Mouse (Mus musculus) liver, embryonic 11.5 days (tissue): ENCODE measurements around the gene Prss33. TPM values are rescaled to one million over a fixed set of nuclear protein-coding genes. Genes with fewer than 3 reads are reported as not detected.
A peak's percentile ranks its signal among the peaks of the same experiment; 100 is the strongest.

ENCODE experiments used
- ATAC-seq: fragments of 200-750 bp; cut with Nextera tagmentation; replicated peaks from 2 replicates; pipeline ENCODE4 v1.8.0; 2017; ENCODE audit warnings: moderate number of reproducible peaks, mild to moderate bottlenecking, moderate TSS enrichment, moderate library complexity; ENCODE audit not compliant: low FRiP score
- DNase-seq: peaks from one replicate; pipeline ENCODE4 v3.0.0-alpha.2; 2017; ENCODE audit warnings: low spot score
- H3K27ac ChIP-seq: fragments of 300-500 bp; sonication (generic); 2 replicates; pipeline ENCODE4 v1.5.1; 2014; ENCODE audit warnings: mild to moderate bottlenecking, low read depth, low read length, control low read depth
- H3K27me3 ChIP-seq: fragments of 300-500 bp; sonication (generic); replicated peaks from 2 replicates; pipeline ENCODE4 v1.6.1; 2014; ENCODE audit warnings: low read length, mixed read lengths; ENCODE audit not compliant: control insufficient read depth, insufficient read depth
- H3K36me3 ChIP-seq: fragments of 300-500 bp; sonication (generic); 2 replicates; pipeline ENCODE4 v1.6.1; 2014; ENCODE audit warnings: mild to moderate bottlenecking, low read length, moderate library complexity, mixed read lengths; ENCODE audit not compliant: control insufficient read depth, insufficient read depth
- H3K4me1 ChIP-seq: fragments of 300-500 bp; sonication (generic); replicated peaks from 2 replicates; pipeline ENCODE4 v1.6.1; 2014; ENCODE audit warnings: low read length, mixed read lengths; ENCODE audit not compliant: control insufficient read depth, insufficient read depth
- H3K4me2 ChIP-seq: fragments of 300-500 bp; sonication (generic); 2 replicates; pipeline ENCODE4 v1.6.1; 2014; ENCODE audit warnings: mild to moderate bottlenecking, control low read depth, moderate library complexity
- H3K4me3 ChIP-seq: fragments of 300-500 bp; sonication (generic); 2 replicates; pipeline ENCODE4 v1.5.1; 2014; ENCODE audit warnings: low read depth, low read length, control low read depth
- H3K9ac ChIP-seq: fragments of 300-500 bp; sonication (generic); 2 replicates; pipeline ENCODE4 v1.6.1; 2014; ENCODE audit warnings: low read depth, low read length, control low read depth
- H3K9me3 ChIP-seq: fragments of 300-500 bp; sonication (generic); 2 replicates; pipeline ENCODE4 v1.6.1; 2016; ENCODE audit warnings: low read length, inconsistent platforms, mixed read lengths; ENCODE audit not compliant: control insufficient read depth
- WGBS: fragments of 180-500 bp; shearing (Covaris S2); extraction: QIAGEN DNeasy Blood & Tissue Kit; methylation state at CpG from one replicate; pipeline ENCODE4 v1.1.7; 2014; 5-methylcytosine and 5-hydroxymethylcytosine counted together
- polyA plus RNA-seq: library from polyadenylated mRNA; unstranded; fragments of >200 nt; fragmentation: Nextera tagmentation; extraction: Ambion mirVana; gene quantifications from 2 replicates; pipeline ENCODE4 v1.2.1, GENCODE M21; 2014

The Prss33 gene
- polyA plus RNA-seq, 1 experiment from 2014 or later = not detected

- WGBS = 93% methylated on average over 10 of the region's 10 CpGs
- no peak for ATAC-seq
Measured at GRCm38 (mm10) chr17:23801627-23802026, 34.2 kb downstream of the Prss33 start.

GRCm38 (mm10) chr17:23797316-23797715 is 38.5 kb downstream of the Prss33 start:
- H3K27me3 ChIP-seq = no peaks in the 10 kb centered on the region
- H3K4me2 ChIP-seq = no peak overlapping the region
- H3K27ac ChIP-seq = no peak overlapping the region
- 49% methylated on average over 7 of the region's 7 CpGs for WGBS
- no peak overlapping the region for H3K4me3 ChIP-seq
- no peak overlapping the region for H3K9ac ChIP-seq
- no peak for ATAC-seq
- H3K9me3 ChIP-seq = no peaks in the 10 kb centered on the region
- no peaks in the 10 kb centered on the region for H3K36me3 ChIP-seq
- no peaks in the 10 kb centered on the region for H3K4me1 ChIP-seq
- DNase-seq = no peak

More at GRCm38 (mm10) chr17:23801627-23802026, 34.2 kb downstream of the Prss33 start:
- no peaks in the 10 kb centered on the region for H3K9me3 ChIP-seq
- H3K27ac ChIP-seq = no peak overlapping the region
- H3K4me1 ChIP-seq = peaks cover 11% of the 10 kb centered on the region
- no peak overlapping the region for H3K4me3 ChIP-seq
- DNase-seq = no peak
- no peak overlapping the region for H3K9ac ChIP-seq
- H3K36me3 ChIP-seq = peaks cover 2% of the 10 kb centered on the region; the same call in 1 of the 2 replicates
- no peaks in the 10 kb centered on the region for H3K27me3 ChIP-seq
- peak overlapping the region; percentile 17 for H3K4me2 ChIP-seq

GRCm38 (mm10) chr17:23795323-23795722 is 40.5 kb downstream of the Prss33 start:
- WGBS = 91% methylated on average over 8 of the region's 8 CpGs
- no peaks in the 10 kb centered on the region for H3K36me3 ChIP-seq
- H3K9me3 ChIP-seq = no peaks in the 10 kb centered on the region
- no peak overlapping the region for H3K4me2 ChIP-seq
- no peak for DNase-seq
- no peak overlapping the region for H3K27ac ChIP-seq
- H3K4me3 ChIP-seq = no peak overlapping the region
- no peak overlapping the region for H3K9ac ChIP-seq
- peaks cover 8% of the 10 kb centered on the region; the same call in 1 of the 2 replicates for H3K4me1 ChIP-seq
- no peaks in the 10 kb centered on the region for H3K27me3 ChIP-seq
- no peak for ATAC-seq

GRCm38 (mm10) chr17:23791079-23791357 is 44.8 kb downstream of the Prss33 start:
- Histone ChIP-seq H3K4me1 (peaks cover 13% of the 10 kb centered on the region), H3K9ac (peak overlapping the region; percentile 91), H3K27me3 (no peaks in the 10 kb centered on the region), H3K27ac (peak overlapping the region; percentile 74; the same call in 1 of the 2 replicates), H3K4me3 (peak overlapping the region; percentile 55), H3K4me2 (peak overlapping the region; percentile 91), H3K9me3 (no peaks in the 10 kb centered on the region), H3K36me3 (no peaks in the 10 kb centered on the region)
- ATAC-seq (peak; percentile 16), DNase-seq (no peak)
- WGBS = 57% methylated on average over 2 of the region's 2 CpGs

DNA sequence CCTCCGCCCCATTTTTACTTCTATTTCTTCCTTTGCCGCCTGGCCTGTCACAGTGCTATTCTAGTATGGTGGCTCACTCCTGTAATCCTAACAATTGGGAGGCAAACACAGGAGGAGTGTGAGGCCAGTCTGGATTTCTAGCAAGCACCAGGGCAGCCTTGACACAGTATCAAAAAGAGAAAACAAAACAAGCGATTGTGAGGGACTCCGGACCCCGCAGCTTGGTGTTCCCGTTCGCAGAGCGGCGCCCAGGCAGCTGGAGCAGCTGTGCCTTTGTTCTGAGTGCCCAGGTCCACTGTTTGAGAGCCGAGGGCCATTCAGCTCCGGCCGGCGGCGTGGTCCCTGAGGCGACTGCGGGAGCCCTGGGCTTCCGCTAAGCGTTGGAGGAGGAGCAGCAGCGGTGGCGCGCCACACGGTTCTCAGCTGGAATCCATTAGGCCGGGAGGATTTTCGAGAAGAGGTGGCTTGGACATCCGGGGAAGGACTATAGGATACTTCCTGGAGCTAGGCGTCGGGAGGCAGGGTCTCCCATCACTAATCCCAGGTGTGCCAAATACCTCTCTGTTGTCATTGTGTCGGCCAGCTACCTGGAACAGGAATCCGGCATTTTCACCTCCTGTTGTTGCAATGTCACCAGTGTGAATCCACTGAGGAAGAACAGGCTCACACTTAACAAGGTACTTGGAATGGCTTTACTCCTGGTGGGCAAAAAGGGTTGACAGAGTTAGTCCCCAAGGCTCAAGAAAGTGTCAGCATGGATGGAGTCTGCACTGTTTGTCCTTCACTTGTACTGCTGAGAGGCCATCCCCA is 45.4 kb downstream of the Prss33 start, which contains the start of gene Srrm2:
Gene Srrm2, plus strand, starts transcription at position 264 of the 810 bp plus-strand sequence.
- Histone ChIP-seq H3K9ac (peak within 1 kb of the TSS; percentile 91), H3K36me3 (no peaks in the 10 kb centered on the region), H3K4me2 (peak within 1 kb of the TSS; percentile 91), H3K4me3 (peak within 1 kb of the TSS; percentile 55), H3K27me3 (no peaks in the 10 kb centered on the region), H3K4me1 (peaks cover 13% of the 10 kb centered on the region), H3K27ac (peak within 1 kb of the TSS; percentile 74), H3K9me3 (no peaks in the 10 kb centered on the region)
- 4% methylated on average over 29 of the region's 29 CpGs for WGBS
- peak; percentile 74 for DNase-seq
- ATAC-seq = peak; percentile 57

DNA sequence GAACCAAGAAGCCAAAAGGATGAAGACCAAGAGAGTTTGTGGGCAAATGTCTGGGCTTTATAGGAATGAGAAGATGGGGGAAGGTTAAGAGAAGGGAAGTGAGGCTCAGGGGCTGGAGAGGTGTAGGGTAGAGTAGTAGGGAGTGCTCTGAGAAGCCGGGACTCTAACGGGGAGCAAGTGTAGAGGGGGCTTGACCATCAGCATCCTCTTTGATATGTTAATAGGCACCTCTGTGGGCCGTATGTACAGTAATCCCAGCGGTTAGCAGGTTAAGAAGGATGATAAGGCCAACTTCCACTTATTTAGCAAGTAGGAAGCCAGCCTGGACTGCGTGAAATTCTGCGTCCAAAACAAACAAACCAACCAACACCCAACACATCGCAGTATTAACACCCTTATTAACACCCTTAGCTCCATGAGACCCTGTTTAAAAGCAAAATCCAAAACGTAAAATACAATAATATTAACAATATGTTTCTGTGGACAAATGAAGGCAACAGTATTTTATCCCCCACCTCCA is 46.0 kb downstream of the Prss33 start:
- H3K4me3 ChIP-seq = peak overlapping the region; percentile 55
- H3K27me3 ChIP-seq = no peaks in the 10 kb centered on the region
- H3K9me3 ChIP-seq = no peaks in the 10 kb centered on the region
- DNase-seq = no peak
- H3K4me2 ChIP-seq = peak overlapping the region; percentile 91
- no peaks in the 10 kb centered on the region for H3K36me3 ChIP-seq
- ATAC-seq = no peak; the same call in 1 of the 2 replicates
- H3K9ac ChIP-seq = peak overlapping the region; percentile 91
- 17% methylated on average over 8 of the region's 8 CpGs for WGBS
- H3K4me1 ChIP-seq = peaks cover 13% of the 10 kb centered on the region
- H3K27ac ChIP-seq = peak overlapping the region; percentile 74

GRCm38 (mm10) chr17:23788973-23789372 is 46.9 kb downstream of the Prss33 start:
- no peak overlapping the region for H3K27ac ChIP-seq
- peaks cover 13% of the 10 kb centered on the region for H3K4me1 ChIP-seq
- no peak for ATAC-seq
- DNase-seq = no peak
- no peaks in the 10 kb centered on the region for H3K9me3 ChIP-seq
- 72% methylated on average over 4 of the region's 4 CpGs for WGBS
- no peak overlapping the region for H3K9ac ChIP-seq
- H3K4me3 ChIP-seq = no peak overlapping the region
- H3K4me2 ChIP-seq = no peak overlapping the region
- H3K27me3 ChIP-seq = no peaks in the 10 kb centered on the region
- no peaks in the 10 kb centered on the region for H3K36me3 ChIP-seq

GRCm38 (mm10) chr17:23786510-23786931 is 49.3 kb downstream of the Prss33 start:
- no peaks in the 10 kb centered on the region for H3K9me3 ChIP-seq
- H3K4me1 ChIP-seq = peaks cover 13% of the 10 kb centered on the region
- ATAC-seq (no peak), DNase-seq (no peak)
- H3K27ac ChIP-seq = no peak overlapping the region
- WGBS = 32% methylated on average over 13 of the region's 13 CpGs
- H3K36me3 ChIP-seq = no peaks in the 10 kb centered on the region
- H3K4me3 ChIP-seq = peak overlapping the region; percentile 60
- no peaks in the 10 kb centered on the region for H3K27me3 ChIP-seq
- peak overlapping the region; percentile 97 for H3K4me2 ChIP-seq
- H3K9ac ChIP-seq = no peak overlapping the region
